Mouse (Mus musculus) embryonic facial prominence, embryonic 15.5 days (tissue): ENCODE measurements around the gene Snx11. TPM values are rescaled to one million over a fixed set of nuclear protein-coding genes. Genes with fewer than 3 reads are reported as not detected.
A peak's percentile ranks its signal among the peaks of the same experiment; 100 is the strongest.

Experiments
- ATAC-seq: fragments of 200-750 bp; cut with Nextera tagmentation; 2 replicates; pipeline ENCODE4 v1.8.0; 2017; ENCODE audit warnings: low read depth, moderate TSS enrichment; ENCODE audit not compliant: insufficient number of reproducible peaks, low FRiP score, low TSS enrichment
- H3K27ac ChIP-seq: fragments of 300-500 bp; sonication (generic); replicated peaks from 2 replicates; pipeline ENCODE4 v1.5.1; 2015; ENCODE audit warnings: mild to moderate bottlenecking, inconsistent platforms
- H3K27me3 ChIP-seq: fragments of 300-500 bp; sonication (generic); 2 replicates; pipeline ENCODE4 v1.6.1; 2015; ENCODE audit warnings: inconsistent platforms
- H3K36me3 ChIP-seq: fragments of 300-500 bp; sonication (generic); 2 replicates; pipeline ENCODE4 v1.6.1; 2015; ENCODE audit warnings: mild to moderate bottlenecking, inconsistent platforms
- H3K4me1 ChIP-seq: fragments of 300-500 bp; sonication (generic); 2 replicates; pipeline ENCODE4 v1.6.1; 2015; ENCODE audit warnings: inconsistent platforms
- H3K4me2 ChIP-seq: fragments of 300-500 bp; sonication (generic); replicated peaks from 2 replicates; pipeline ENCODE4 v1.6.1; 2015; ENCODE audit warnings: mild to moderate bottlenecking, inconsistent platforms
- H3K4me3 ChIP-seq: fragments of 300-500 bp; sonication (generic); replicated peaks from 2 replicates; pipeline ENCODE4 v1.5.1; 2015; ENCODE audit warnings: mild to moderate bottlenecking, inconsistent platforms
- H3K9ac ChIP-seq: fragments of 300-500 bp; sonication (generic); 2 replicates; pipeline ENCODE4 v1.6.1; 2015; ENCODE audit warnings: inconsistent platforms
- H3K9me3 ChIP-seq: fragments of 300-500 bp; sonication (generic); replicated peaks from 2 replicates; pipeline ENCODE4 v1.6.1; 2016; ENCODE audit warnings: inconsistent platforms
- WGBS: fragments of 180-500 bp; shearing (Covaris S2); methylation state at CpG from one replicate; pipeline ENCODE4 v1.1.7; 2015; 5-methylcytosine and 5-hydroxymethylcytosine counted together
- polyA plus RNA-seq: library from polyadenylated mRNA; unstranded; fragments of >200 nt; fragmentation: Nextera tagmentation; extraction: Ambion mirVana; gene quantifications from 2 replicates; pipeline ENCODE4 v1.2.1, GENCODE M21; 2015

The Snx11 gene
- 22.4 and 23.8 TPM in 2 replicates for polyA plus RNA-seq

- 1% methylated on average over 59 of the region's 59 CpGs for WGBS
- peak; percentile 97 for ATAC-seq
- peak within 1 kb of the TSS; percentile 60 for H3K4me3 ChIP-seq
Measured at GRCm38 (mm10) chr11:96776968-96777962, at the start of gene Snx11. Gene Snx11 (minus strand): TSS chr11:96777559.

DNA sequence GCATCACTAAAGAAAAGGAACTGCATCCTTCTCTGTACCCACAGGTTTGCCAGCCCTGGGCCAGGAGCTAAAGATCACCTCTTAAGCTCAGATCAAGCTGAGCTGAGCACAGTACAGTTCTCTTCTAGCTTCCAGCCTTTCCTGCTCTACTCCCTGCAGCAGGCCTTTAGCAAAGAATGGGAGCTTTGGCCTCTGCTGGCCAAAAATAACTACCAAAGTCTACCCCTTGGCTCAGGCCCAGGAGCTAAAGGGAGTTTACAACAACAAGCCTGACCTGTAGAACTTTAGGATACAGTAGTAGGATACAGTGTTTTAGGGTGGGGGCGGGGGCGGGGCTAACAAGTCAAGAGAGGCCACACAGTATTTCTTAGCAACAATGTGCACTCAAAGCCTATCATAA lies 49.1 kb upstream of the Snx11 start:
- Histone ChIP-seq H3K27ac (peak overlapping the region; percentile 45), H3K4me1 (peaks cover 67% of the 10 kb centered on the region), H3K4me2 (peak overlapping the region; percentile 87), H3K9me3 (no peaks in the 10 kb centered on the region), H3K4me3 (peak overlapping the region; percentile 18), H3K27me3 (no peaks in the 10 kb centered on the region), H3K9ac (no peak overlapping the region), H3K36me3 (peaks cover 26% of the 10 kb centered on the region)
- ATAC-seq = no peak
- WGBS = 78% methylated on average over 2 of the region's 2 CpGs

More at GRCm38 (mm10) chr11:96776968-96777962, at the start of gene Snx11:
- H3K4me2 ChIP-seq = peak within 1 kb of the TSS; percentile 70
- peaks cover 11% of the 10 kb centered on the region for H3K4me1 ChIP-seq
- H3K27me3 ChIP-seq = no peaks in the 10 kb centered on the region
- H3K9me3 ChIP-seq = no peaks in the 10 kb centered on the region
- H3K36me3 ChIP-seq = peaks cover 7% of the 10 kb centered on the region; the same call in 1 of the 2 replicates
- H3K27ac ChIP-seq = peak within 1 kb of the TSS; percentile 58
- H3K9ac ChIP-seq = peak within 1 kb of the TSS; percentile 31

DNA sequence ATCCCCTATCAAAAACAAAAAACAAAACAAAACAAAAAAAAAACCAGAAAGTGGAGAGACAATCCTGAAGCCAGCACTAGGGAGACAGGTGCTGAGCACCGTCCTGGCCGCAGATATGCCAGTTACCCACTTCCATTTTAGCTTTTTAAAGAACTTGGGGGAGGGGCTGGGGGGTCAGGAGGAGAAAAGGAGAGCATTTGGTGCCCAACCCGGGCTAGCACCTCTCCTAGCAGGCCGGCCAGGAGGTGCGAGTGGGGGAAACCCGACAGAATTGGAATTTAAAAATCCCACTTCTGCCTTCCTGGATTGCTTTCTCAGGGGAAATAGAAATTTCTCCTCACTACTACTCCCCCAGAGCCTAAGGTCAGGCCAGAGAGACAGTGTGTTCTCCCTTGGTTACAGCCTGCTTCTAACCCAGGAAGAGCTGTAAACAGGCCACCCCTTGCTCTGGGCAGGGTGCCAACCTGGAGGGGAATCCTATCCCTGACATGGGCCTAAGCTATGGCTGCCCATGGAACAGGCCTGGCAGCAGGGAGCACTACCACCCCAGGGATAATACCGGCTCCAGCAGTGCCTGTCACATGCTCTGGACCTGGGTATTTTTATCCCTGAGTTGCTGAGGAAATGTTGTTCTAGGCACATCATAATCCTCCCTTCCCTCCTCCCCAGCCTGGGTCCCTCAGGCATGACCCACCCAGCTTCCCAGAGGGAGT lies 47.6 kb upstream of the Snx11 start:
- H3K4me2 ChIP-seq = peak overlapping the region; percentile 87
- WGBS = 37% methylated on average over 7 of the region's 7 CpGs
- no peak overlapping the region; the same call in 1 of the 2 replicates for H3K9ac ChIP-seq
- ATAC-seq = no peak
- H3K4me1 ChIP-seq = peaks cover 63% of the 10 kb centered on the region
- H3K9me3 ChIP-seq = no peaks in the 10 kb centered on the region
- no peaks in the 10 kb centered on the region for H3K27me3 ChIP-seq
- peak overlapping the region; percentile 83 for H3K27ac ChIP-seq
- H3K4me3 ChIP-seq = peak overlapping the region; percentile 50
- peaks cover 41% of the 10 kb centered on the region for H3K36me3 ChIP-seq

DNA sequence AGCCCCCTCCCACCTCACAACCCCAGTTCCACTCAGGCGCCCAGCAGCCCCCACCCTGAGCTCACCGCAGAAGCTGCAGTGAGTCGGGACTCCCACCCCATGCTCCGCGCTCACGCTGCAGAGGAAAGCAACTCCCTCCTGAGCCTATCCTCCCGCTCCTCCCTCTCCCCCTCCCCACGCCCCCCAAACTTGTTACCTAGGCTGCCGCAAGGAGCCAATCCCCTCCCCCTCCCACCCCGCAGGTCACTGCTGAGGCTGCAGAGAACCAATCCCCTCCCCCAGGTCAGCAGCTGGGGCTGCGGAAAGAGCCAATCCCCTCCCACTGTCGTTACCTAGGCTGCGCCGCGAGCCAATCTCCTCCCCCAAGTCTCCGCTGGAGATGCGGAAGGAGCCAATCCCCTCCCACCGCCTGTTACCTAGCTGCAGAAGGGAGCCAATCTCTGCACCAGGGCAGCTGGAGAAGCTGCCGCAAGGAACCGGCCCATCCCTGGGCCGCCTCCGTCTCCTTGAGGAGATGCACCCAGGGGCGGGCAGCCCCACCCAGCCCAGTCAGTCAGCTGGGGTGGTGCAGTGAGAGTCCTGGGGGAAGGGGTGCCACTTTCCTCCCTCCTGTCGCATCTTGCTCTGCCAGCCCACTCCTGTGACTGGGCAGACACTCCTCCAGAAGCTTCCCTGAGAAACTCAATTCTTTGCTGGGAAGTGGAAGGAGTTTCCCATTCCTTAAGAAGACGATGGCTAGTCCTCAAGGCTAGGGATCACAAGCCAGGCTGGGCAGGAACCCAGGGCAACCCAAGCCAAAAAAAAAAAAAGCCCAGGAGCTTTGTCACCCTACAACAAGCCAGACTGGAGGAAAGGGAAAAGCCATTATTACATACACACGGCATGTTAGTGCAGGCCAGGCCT lies 46.8 kb upstream of the Snx11 start:
- 1% methylated on average over 26 of the region's 26 CpGs for WGBS
- H3K4me2 ChIP-seq = peak overlapping the region; percentile 87
- peak overlapping the region; percentile 31 for H3K9ac ChIP-seq
- H3K27ac ChIP-seq = peak overlapping the region; percentile 83
- peaks cover 49% of the 10 kb centered on the region for H3K36me3 ChIP-seq
- H3K4me3 ChIP-seq = peak overlapping the region; percentile 50
- ATAC-seq = peak; percentile 85
- H3K9me3 ChIP-seq = no peaks in the 10 kb centered on the region
- H3K4me1 ChIP-seq = peaks cover 62% of the 10 kb centered on the region
- no peaks in the 10 kb centered on the region for H3K27me3 ChIP-seq

- H3K36me3 ChIP-seq = peaks cover 56% of the 10 kb centered on the region
- no peaks in the 10 kb centered on the region for H3K9me3 ChIP-seq
- H3K9ac ChIP-seq = peak overlapping the region; percentile 31
- H3K27me3 ChIP-seq = no peaks in the 10 kb centered on the region
- 6% methylated on average over 13 of the region's 13 CpGs for WGBS
- peak overlapping the region; percentile 83 for H3K27ac ChIP-seq
- ATAC-seq = peak; percentile 17; the same call in 1 of the 2 replicates
- H3K4me2 ChIP-seq = peak overlapping the region; percentile 87
- peaks cover 57% of the 10 kb centered on the region for H3K4me1 ChIP-seq
- peak overlapping the region; percentile 50 for H3K4me3 ChIP-seq
Measured at GRCm38 (mm10) chr11:96823471-96823837, 46.1 kb upstream of the Snx11 start.

DNA sequence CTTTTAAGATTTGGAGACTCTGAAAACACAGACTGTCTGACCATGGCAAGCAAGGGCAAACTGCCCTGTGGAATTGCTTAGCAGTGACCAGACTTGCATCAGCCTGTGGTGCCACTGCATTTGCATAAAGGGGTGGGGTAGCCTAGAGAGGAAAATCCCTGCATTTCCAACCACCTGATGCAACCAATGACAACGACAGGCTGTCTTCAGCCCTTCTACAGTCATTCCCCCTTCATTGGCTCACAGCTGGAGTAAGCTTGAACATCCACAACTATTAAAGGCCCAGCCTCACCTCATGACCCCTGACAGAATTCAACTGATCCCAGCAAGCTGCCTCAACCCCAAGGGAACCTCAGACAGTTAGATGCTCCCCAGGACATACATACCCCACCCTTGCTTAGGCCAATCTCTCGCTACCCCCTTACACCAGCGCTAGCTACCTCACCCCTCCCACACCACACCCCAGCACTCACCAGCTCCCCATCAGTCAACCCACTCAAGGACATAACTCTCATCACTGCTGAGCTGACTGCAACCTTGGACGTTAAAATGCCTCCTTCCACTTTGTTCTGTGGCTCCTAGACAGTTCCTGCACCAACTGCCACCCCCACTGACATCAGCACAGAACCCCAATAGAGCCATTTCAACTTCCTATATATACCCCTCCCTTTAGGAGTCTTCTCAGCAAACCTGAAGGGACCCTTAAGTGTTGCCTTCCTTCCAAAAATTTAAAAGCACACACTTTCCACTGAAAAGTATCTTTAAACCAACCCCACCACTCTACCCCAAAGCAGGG lies 45.5 kb upstream of the Snx11 start:
- WGBS = 37% methylated on average over 4 of the region's 4 CpGs
- Histone ChIP-seq H3K4me1 (peaks cover 52% of the 10 kb centered on the region), H3K9me3 (no peaks in the 10 kb centered on the region), H3K27ac (peak overlapping the region; percentile 83; the same call in 1 of the 2 replicates), H3K27me3 (no peaks in the 10 kb centered on the region), H3K4me2 (peak overlapping the region; percentile 87), H3K9ac (no peak overlapping the region), H3K36me3 (peaks cover 62% of the 10 kb centered on the region), H3K4me3 (peak overlapping the region; percentile 50)
- ATAC-seq = no peak

- H3K36me3 ChIP-seq = peaks cover 67% of the 10 kb centered on the region
- H3K27me3 ChIP-seq = no peaks in the 10 kb centered on the region
- H3K4me3 ChIP-seq = no peak overlapping the region
- 92% methylated on average over 10 of the region's 10 CpGs for WGBS
- H3K9ac ChIP-seq = no peak overlapping the region
- H3K9me3 ChIP-seq = no peaks in the 10 kb centered on the region
- no peak overlapping the region for H3K4me2 ChIP-seq
- no peak for ATAC-seq
- H3K27ac ChIP-seq = no peak overlapping the region
- peaks cover 43% of the 10 kb centered on the region for H3K4me1 ChIP-seq
Measured at GRCm38 (mm10) chr11:96821956-96822355, 44.6 kb upstream of the Snx11 start.

DNA sequence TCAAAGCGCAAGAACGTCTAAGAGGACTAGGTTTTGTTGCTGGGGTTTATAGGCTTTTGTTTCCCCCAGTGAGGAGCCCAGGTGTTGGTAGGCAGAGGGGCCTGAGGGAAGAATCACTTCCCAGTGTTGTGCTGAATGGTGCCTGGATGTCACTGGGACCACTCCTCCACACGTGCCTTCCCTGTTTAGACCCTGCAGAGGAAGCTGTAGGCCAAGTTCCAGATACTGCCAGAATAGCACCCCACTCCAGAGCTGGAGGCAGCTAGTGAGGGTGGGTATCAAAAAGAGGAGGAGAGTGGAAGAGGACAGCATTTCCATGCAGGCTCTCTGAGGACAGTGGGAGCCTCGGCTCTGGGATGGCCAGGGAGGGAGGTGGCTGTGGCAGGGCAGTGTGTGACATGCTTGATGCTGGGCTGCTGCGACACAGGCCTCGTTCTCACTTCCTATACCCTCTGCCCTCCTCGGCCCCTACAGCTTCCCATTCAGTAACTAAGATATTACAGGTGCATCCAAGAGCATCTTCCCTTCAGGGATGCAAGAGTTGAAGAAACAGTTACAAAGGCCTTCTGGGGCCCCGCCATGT lies 40.9 kb upstream of the Snx11 start:
- WGBS = 83% methylated on average over 8 of the region's 8 CpGs

DNA sequence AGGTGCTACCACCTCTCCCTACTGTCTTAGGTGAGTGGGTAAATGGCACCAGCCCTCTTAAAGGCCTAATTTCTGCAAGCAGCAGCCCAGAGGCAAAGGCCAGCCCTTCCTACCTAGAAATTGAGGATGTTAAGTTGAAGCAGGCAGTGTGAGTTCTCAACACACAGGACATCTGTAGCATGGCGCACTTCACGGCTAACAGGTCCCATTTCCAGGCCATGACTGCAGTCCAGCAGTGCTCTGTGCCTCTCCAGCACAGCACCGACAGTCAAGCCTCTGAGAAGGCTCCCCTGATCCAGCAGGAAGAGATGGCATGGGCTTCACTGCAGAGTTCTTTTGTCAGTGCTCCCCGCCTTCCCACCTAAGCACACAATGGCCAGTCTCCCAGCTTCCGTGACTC lies 39.6 kb upstream of the Snx11 start:
- Histone ChIP-seq H3K4me1 (no peaks in the 10 kb centered on the region), H3K9ac (no peak overlapping the region), H3K36me3 (peaks cover 78% of the 10 kb centered on the region), H3K4me2 (no peak overlapping the region), H3K27me3 (no peaks in the 10 kb centered on the region), H3K4me3 (no peak overlapping the region), H3K27ac (no peak overlapping the region), H3K9me3 (no peaks in the 10 kb centered on the region)
- no peak for ATAC-seq
- 82% methylated on average over 5 of the region's 5 CpGs for WGBS

More for the DNA sequence above, 40.9 kb upstream of the Snx11 start:
- ATAC-seq = no peak
- Histone ChIP-seq H3K27me3 (no peaks in the 10 kb centered on the region), H3K4me2 (no peak overlapping the region), H3K9ac (no peak overlapping the region), H3K36me3 (peaks cover 76% of the 10 kb centered on the region), H3K4me1 (peaks cover 8% of the 10 kb centered on the region), H3K9me3 (no peaks in the 10 kb centered on the region), H3K4me3 (no peak overlapping the region), H3K27ac (no peak overlapping the region)

DNA sequence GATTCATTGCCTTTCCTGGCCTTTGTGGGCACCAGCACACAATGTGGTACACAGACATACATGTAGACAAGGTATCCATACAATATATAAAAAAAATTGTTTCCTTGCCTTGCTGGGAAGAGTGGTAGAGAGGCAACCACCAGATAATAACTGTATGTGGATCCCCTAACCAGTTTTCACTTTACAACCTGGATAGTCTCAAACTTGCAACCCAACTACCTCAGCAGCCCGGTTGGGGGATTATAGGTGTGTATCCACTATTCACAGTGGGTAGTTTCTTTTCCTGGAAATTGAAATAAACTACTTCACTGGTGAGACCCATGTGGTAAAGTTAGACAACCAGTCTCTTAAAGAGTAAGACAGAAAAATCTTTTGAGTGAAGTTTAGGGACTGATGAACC lies 39.1 kb upstream of the Snx11 start:
- no peaks in the 10 kb centered on the region for H3K9me3 ChIP-seq
- WGBS = 97% methylated on average over 1 of the region's 1 CpGs
- no peak overlapping the region for H3K4me2 ChIP-seq
- H3K27me3 ChIP-seq = no peaks in the 10 kb centered on the region
- no peak overlapping the region for H3K4me3 ChIP-seq
- peaks cover 78% of the 10 kb centered on the region for H3K36me3 ChIP-seq
- no peaks in the 10 kb centered on the region for H3K4me1 ChIP-seq
- H3K9ac ChIP-seq = no peak overlapping the region
- ATAC-seq = no peak
- H3K27ac ChIP-seq = no peak overlapping the region
